Mouse (Mus musculus) heart, embryonic 16.5 days (tissue): ENCODE data around the gene Olfr545. TPM values are rescaled to one million over a fixed set of nuclear protein-coding genes. Genes with fewer than 3 reads are reported as not detected.

Source experiments
- ATAC-seq: fragments of 200-750 bp; cut with Nextera tagmentation; replicated peaks from 2 replicates; pipeline ENCODE4 v1.8.0; 2017; ENCODE audit warnings: moderate number of reproducible peaks; ENCODE audit not compliant: insufficient read depth, low FRiP score; ENCODE audit errors: extremely low read depth
- H3K27ac ChIP-seq: fragments of 300-500 bp; sonication (generic); 2 replicates; pipeline ENCODE4 v1.5.1; 2014; ENCODE audit warnings: mild to moderate bottlenecking, low read length, control low read depth, moderate library complexity
- H3K27me3 ChIP-seq: fragments of 300-500 bp; sonication (generic); 2 replicates; pipeline ENCODE4 v1.6.1; 2014; ENCODE audit warnings: low read length, mixed read lengths; ENCODE audit not compliant: control insufficient read depth, insufficient read depth
- H3K36me3 ChIP-seq: fragments of 300-500 bp; sonication (generic); 2 replicates; pipeline ENCODE4 v1.6.1; 2014; ENCODE audit not compliant: control insufficient read depth, insufficient read depth
- H3K4me1 ChIP-seq: fragments of 300-500 bp; sonication (generic); 2 replicates; pipeline ENCODE4 v1.6.1; 2014; ENCODE audit warnings: low read length, mixed read lengths; ENCODE audit not compliant: control insufficient read depth, insufficient read depth
- H3K4me2 ChIP-seq: fragments of 300-500 bp; sonication (generic); 2 replicates; pipeline ENCODE4 v1.6.1; 2014; ENCODE audit warnings: low read depth, mild to moderate bottlenecking, control low read depth, low read length
- H3K4me3 ChIP-seq: fragments of 300-500 bp; sonication (generic); 2 replicates; pipeline ENCODE4 v1.5.1; 2014; ENCODE audit warnings: mild to moderate bottlenecking, control low read depth, low read length
- H3K9ac ChIP-seq: fragments of 300-500 bp; sonication (generic); 2 replicates; pipeline ENCODE4 v1.6.1; 2014; ENCODE audit warnings: low read length, control low read depth
- H3K9me3 ChIP-seq: fragments of 300-500 bp; sonication (generic); replicated peaks from 2 replicates; pipeline ENCODE4 v1.6.1; 2016; ENCODE audit warnings: low read length; ENCODE audit not compliant: control insufficient read depth
- WGBS: fragments of 180-500 bp; shearing (Covaris S2); extraction: QIAGEN DNeasy Blood & Tissue Kit; methylation state at CpG from one replicate; pipeline ENCODE4 v1.1.7; 2014; 5-methylcytosine and 5-hydroxymethylcytosine counted together
- polyA plus RNA-seq: library from polyadenylated mRNA; unstranded; fragments of >200 nt; fragmentation: Nextera tagmentation; extraction: Ambion mirVana; gene quantifications from 2 replicates; pipeline ENCODE4 v1.2.1, GENCODE M21; 2015

The Olfr545 gene
- polyA plus RNA-seq, 1 experiment from 2014 or later: not detected

- Histone ChIP-seq H3K27me3 (no peaks in the 10 kb centered on the region), H3K4me3 (no peak overlapping the region), H3K36me3 (no peaks in the 10 kb centered on the region), H3K9ac (no peak overlapping the region), H3K9me3 (no peaks in the 10 kb centered on the region), H3K27ac (no peak overlapping the region), H3K4me1 (0 out of 2 replicates have a peak, but pooled peaks cover 2% of the 10 kb centered on the region), H3K4me2 (no peak overlapping the region)
- ATAC-seq: no peak
- 36% methylated on average over 2 of the region's 2 CpGs for WGBS
Measured at GRCm38 (mm10) chr7:102483665-102484064, 15.7 kb downstream of the Olfr545 start.

- 94% methylated on average over 4 of the region's 4 CpGs for WGBS
Measured at GRCm38 (mm10) chr7:102481579-102481978, 17.8 kb downstream of the Olfr545 start, which contains the start of gene Olfr543. Gene Olfr543, minus strand, starts transcription at chr7:102481679.

GRCm38 (mm10) chr7:102480821-102481220, 18.6 kb downstream of the Olfr545 start:
- 0 out of 2 replicates have a peak, but pooled peaks cover 2% of the 10 kb centered on the region for H3K4me1 ChIP-seq
- H3K27ac ChIP-seq: no peak overlapping the region
- ATAC-seq: no peak
- 43% methylated on average over 4 of the region's 4 CpGs for WGBS
- no peak overlapping the region for H3K4me2 ChIP-seq
- H3K9me3 ChIP-seq: no peaks in the 10 kb centered on the region
- H3K36me3 ChIP-seq: no peaks in the 10 kb centered on the region
- H3K4me3 ChIP-seq: no peak overlapping the region
- no peaks in the 10 kb centered on the region for H3K27me3 ChIP-seq
- H3K9ac ChIP-seq: no peak overlapping the region

More at GRCm38 (mm10) chr7:102481579-102481978, 17.8 kb downstream of the Olfr545 start, which contains the start of gene Olfr543:
- no peak for ATAC-seq
- no peaks in the 10 kb centered on the region for H3K27me3 ChIP-seq
- H3K4me1 ChIP-seq: 0 out of 2 replicates have a peak, but pooled peaks cover 2% of the 10 kb centered on the region
- no peak within 1 kb of the TSS for H3K4me2 ChIP-seq
- H3K4me3 ChIP-seq: no peak within 1 kb of the TSS
- no peaks in the 10 kb centered on the region for H3K36me3 ChIP-seq
- H3K9me3 ChIP-seq: no peaks in the 10 kb centered on the region
- H3K27ac ChIP-seq: no peak within 1 kb of the TSS
- H3K9ac ChIP-seq: no peak within 1 kb of the TSS

- WGBS: 42% methylated on average over 5 of the region's 5 CpGs
- Histone ChIP-seq H3K4me3 (no peak overlapping the region), H3K27ac (no peak overlapping the region), H3K9ac (no peak overlapping the region), H3K9me3 (no peaks in the 10 kb centered on the region), H3K4me2 (no peak overlapping the region), H3K36me3 (no peaks in the 10 kb centered on the region), H3K4me1 (0 out of 2 replicates have a peak, but pooled peaks cover 2% of the 10 kb centered on the region), H3K27me3 (no peaks in the 10 kb centered on the region)
- ATAC-seq: no peak; the same call in 1 of the 2 replicates
Measured at GRCm38 (mm10) chr7:102479368-102480078, 19.9 kb downstream of the Olfr545 start.

GRCm38 (mm10) chr7:102478926-102479325, 20.4 kb downstream of the Olfr545 start:
- Histone ChIP-seq H3K4me2 (no peak overlapping the region), H3K36me3 (no peaks in the 10 kb centered on the region), H3K27me3 (no peaks in the 10 kb centered on the region), H3K4me3 (no peak overlapping the region), H3K4me1 (0 out of 2 replicates have a peak, but pooled peaks cover 2% of the 10 kb centered on the region), H3K9ac (no peak overlapping the region), H3K9me3 (no peaks in the 10 kb centered on the region), H3K27ac (no peak overlapping the region)
- ATAC-seq: no peak
- 64% methylated on average over 3 of the region's 3 CpGs for WGBS

- Histone ChIP-seq H3K27me3 (no peaks in the 10 kb centered on the region), H3K4me1 (0 out of 2 replicates have a peak, but pooled peaks cover 2% of the 10 kb centered on the region), H3K36me3 (no peaks in the 10 kb centered on the region), H3K4me2 (no peak overlapping the region), H3K27ac (no peak overlapping the region), H3K9ac (no peak overlapping the region), H3K4me3 (no peak overlapping the region), H3K9me3 (no peaks in the 10 kb centered on the region)
- 80% methylated on average over 4 of the region's 4 CpGs for WGBS
- ATAC-seq: no peak
Measured at GRCm38 (mm10) chr7:102478425-102478824, 20.9 kb downstream of the Olfr545 start.

- H3K4me1 ChIP-seq: 0 out of 2 replicates have a peak, but pooled peaks cover 2% of the 10 kb centered on the region
- H3K4me3 ChIP-seq: no peak overlapping the region
- ATAC-seq: no peak
- H3K9me3 ChIP-seq: no peaks in the 10 kb centered on the region
- H3K4me2 ChIP-seq: no peak overlapping the region
- no peaks in the 10 kb centered on the region for H3K36me3 ChIP-seq
- WGBS: 68% methylated on average over 11 of the region's 11 CpGs
- H3K9ac ChIP-seq: no peak overlapping the region
- no peak overlapping the region for H3K27ac ChIP-seq
- no peaks in the 10 kb centered on the region for H3K27me3 ChIP-seq
Measured at GRCm38 (mm10) chr7:102477377-102477776, 22.0 kb downstream of the Olfr545 start.

- Histone ChIP-seq H3K4me2 (no peak overlapping the region), H3K27ac (no peak overlapping the region), H3K36me3 (no peaks in the 10 kb centered on the region), H3K4me1 (0 out of 2 replicates have a peak, but pooled peaks cover 2% of the 10 kb centered on the region), H3K4me3 (no peak overlapping the region), H3K9ac (no peak overlapping the region), H3K27me3 (no peaks in the 10 kb centered on the region), H3K9me3 (no peaks in the 10 kb centered on the region)
- 86% methylated on average over 5 of the region's 5 CpGs for WGBS
- no peak for ATAC-seq
Measured at GRCm38 (mm10) chr7:102476601-102477000, 22.8 kb downstream of the Olfr545 start.

GRCm38 (mm10) chr7:102472675-102473074, 26.7 kb downstream of the Olfr545 start:
- Histone ChIP-seq H3K4me1 (no peaks in the 10 kb centered on the region), H3K27me3 (no peaks in the 10 kb centered on the region), H3K27ac (no peak overlapping the region), H3K4me2 (no peak overlapping the region), H3K36me3 (peaks cover 14% of the 10 kb centered on the region), H3K9ac (no peak overlapping the region), H3K9me3 (no peaks in the 10 kb centered on the region), H3K4me3 (no peak overlapping the region)
- 38% methylated on average over 5 of the region's 5 CpGs for WGBS
- no peak; the same call in 1 of the 2 replicates for ATAC-seq
